Mouse (Mus musculus) hindbrain, embryonic 15.5 days (tissue): ENCODE data around the gene Nktr. TPM values are rescaled to one million over a fixed set of nuclear protein-coding genes. Genes with fewer than 3 reads are reported as not detected.
A peak's percentile ranks its signal among the peaks of the same experiment; 100 is the strongest.

Experiments used
- ATAC-seq: fragments of 200-750 bp; cut with Nextera tagmentation; 2 replicates; pipeline ENCODE4 v1.8.0; 2017; ENCODE audit warnings: low read depth, moderate number of reproducible peaks, moderate TSS enrichment; ENCODE audit not compliant: low FRiP score
- H3K27ac ChIP-seq: fragments of 300-500 bp; sonication (generic); replicated peaks from 2 replicates; pipeline ENCODE4 v1.5.1; 2015; ENCODE audit warnings: mild to moderate bottlenecking, inconsistent platforms
- H3K27me3 ChIP-seq: fragments of 300-500 bp; sonication (generic); 2 replicates; pipeline ENCODE4 v1.6.1; 2015; ENCODE audit warnings: control low read depth, inconsistent platforms
- H3K36me3 ChIP-seq: fragments of 300-500 bp; sonication (generic); 2 replicates; pipeline ENCODE4 v1.6.1; 2015; ENCODE audit warnings: control low read depth, inconsistent platforms
- H3K4me1 ChIP-seq: fragments of 300-500 bp; sonication (generic); replicated peaks from 2 replicates; pipeline ENCODE4 v1.6.1; 2015; ENCODE audit warnings: control low read depth, inconsistent platforms
- H3K4me2 ChIP-seq: fragments of 300-500 bp; sonication (generic); 2 replicates; pipeline ENCODE4 v1.6.1; 2015; ENCODE audit warnings: moderate library complexity, mild to moderate bottlenecking, inconsistent platforms
- H3K4me3 ChIP-seq: fragments of 300-500 bp; sonication (generic); 2 replicates; pipeline ENCODE4 v1.5.1; 2015; ENCODE audit warnings: mild to moderate bottlenecking, inconsistent platforms
- H3K9ac ChIP-seq: fragments of 300-500 bp; sonication (generic); 2 replicates; pipeline ENCODE4 v1.6.1; 2015; ENCODE audit warnings: inconsistent platforms
- H3K9me3 ChIP-seq: fragments of 300-500 bp; sonication (generic); 2 replicates; pipeline ENCODE4 v1.6.1; 2016; ENCODE audit warnings: control low read depth, inconsistent platforms
- WGBS: fragments of 180-500 bp; shearing (Covaris S2); methylation state at CpG from one replicate; pipeline ENCODE4 v1.1.7; 2015; 5-methylcytosine and 5-hydroxymethylcytosine counted together
- polyA plus RNA-seq: library from polyadenylated mRNA; unstranded; fragments of >200 nt; fragmentation: Nextera tagmentation; extraction: Ambion mirVana; gene quantifications from 2 replicates; pipeline ENCODE4 v1.2.1, GENCODE M21; 2015

Gene Nktr
- polyA plus RNA-seq, 1 experiment from 2014 or later, result 45.0 TPM

DNA sequence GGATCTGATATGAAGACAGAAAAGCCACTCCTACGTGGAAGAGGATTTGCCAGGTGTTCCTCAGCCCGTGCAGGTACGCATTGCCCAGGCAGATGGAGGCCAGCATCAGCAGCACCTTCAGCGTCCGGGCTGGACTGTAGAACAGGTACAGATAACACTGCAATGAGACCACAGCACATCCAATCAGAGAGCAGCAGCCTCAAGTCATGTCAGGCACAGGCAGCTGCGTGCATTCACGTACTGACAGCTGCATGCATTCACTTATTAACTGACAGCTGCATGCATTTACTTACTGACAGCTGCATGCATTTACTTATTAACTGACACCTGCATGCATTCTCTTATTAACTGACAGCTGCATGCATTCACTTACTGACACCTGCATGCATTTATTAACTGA lies 34.3 kb upstream of the Nktr start:
- 82% methylated on average over 7 of the region's 7 CpGs for WGBS
- Histone ChIP-seq H3K9me3 (no peaks in the 10 kb centered on the region), H3K27ac (no peak overlapping the region), H3K4me3 (no peak overlapping the region), H3K27me3 (no peaks in the 10 kb centered on the region), H3K9ac (no peak overlapping the region), H3K4me2 (no peak overlapping the region), H3K36me3 (peaks cover 47% of the 10 kb centered on the region), H3K4me1 (peaks cover 6% of the 10 kb centered on the region)
- no peak for ATAC-seq

DNA sequence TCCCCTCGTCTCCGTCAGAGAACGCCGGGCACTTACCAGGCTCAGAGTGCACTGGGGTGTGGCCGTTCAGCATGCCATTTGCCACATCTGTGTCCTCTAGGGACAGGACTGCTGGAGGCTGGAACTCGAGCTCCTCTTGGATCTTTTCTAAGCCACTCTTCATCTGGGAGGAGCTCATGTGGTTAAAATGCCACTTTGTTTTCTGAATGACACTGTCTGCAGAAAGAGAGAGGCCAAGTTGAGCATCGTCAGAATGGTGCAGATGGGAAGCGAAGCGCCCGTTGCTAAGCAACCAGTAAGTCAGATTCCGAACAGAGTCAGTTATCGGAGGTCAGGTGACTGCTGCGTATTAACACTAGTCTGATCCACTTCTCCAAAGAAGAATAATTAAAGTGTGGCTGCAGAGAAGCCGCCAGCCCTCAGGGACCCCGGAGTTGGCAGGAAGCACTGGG lies 28.7 kb upstream of the Nktr start:
- WGBS, result 14% methylated on average over 15 of the region's 15 CpGs
- H3K4me1 ChIP-seq, result peaks cover 22% of the 10 kb centered on the region
- peak overlapping the region; percentile 23 for H3K4me3 ChIP-seq
- ATAC-seq, result peak; percentile 92
- H3K27me3 ChIP-seq, result no peaks in the 10 kb centered on the region
- no peak overlapping the region for H3K9ac ChIP-seq
- no peaks in the 10 kb centered on the region for H3K9me3 ChIP-seq
- peaks cover 38% of the 10 kb centered on the region for H3K36me3 ChIP-seq
- peak overlapping the region; percentile 85 for H3K27ac ChIP-seq
- H3K4me2 ChIP-seq, result peak overlapping the region; percentile 47

DNA sequence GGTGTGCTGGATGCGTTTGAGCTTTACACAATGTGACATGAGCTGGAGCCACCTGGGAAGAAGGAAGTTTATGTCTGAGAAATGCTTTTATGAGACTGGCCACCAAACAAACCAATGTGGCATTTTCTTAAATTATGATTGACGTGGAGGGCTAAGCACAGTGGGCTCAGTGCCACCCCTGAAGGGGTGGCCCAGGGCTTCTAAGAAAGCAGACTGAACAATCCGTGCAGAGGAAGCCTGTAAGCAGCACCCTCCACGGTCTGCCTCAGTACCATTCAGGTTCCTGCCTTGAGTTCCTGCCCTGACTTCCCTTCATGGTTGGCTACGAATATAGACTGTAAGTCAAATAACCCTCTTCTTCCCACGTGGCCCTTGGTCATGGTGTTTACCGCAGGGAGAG lies 28.2 kb upstream of the Nktr start:
- Histone ChIP-seq H3K4me3 (no peak overlapping the region; the same call in 1 of the 2 replicates), H3K27ac (peak overlapping the region; percentile 85), H3K9ac (no peak overlapping the region), H3K4me2 (peak overlapping the region; percentile 47), H3K36me3 (peaks cover 39% of the 10 kb centered on the region), H3K9me3 (no peaks in the 10 kb centered on the region), H3K4me1 (peaks cover 22% of the 10 kb centered on the region), H3K27me3 (no peaks in the 10 kb centered on the region)
- ATAC-seq, result 0 out of 2 replicates have a peak, but pooled peaks have one; percentile 32
- WGBS, result 52% methylated on average over 7 of the region's 7 CpGs

DNA sequence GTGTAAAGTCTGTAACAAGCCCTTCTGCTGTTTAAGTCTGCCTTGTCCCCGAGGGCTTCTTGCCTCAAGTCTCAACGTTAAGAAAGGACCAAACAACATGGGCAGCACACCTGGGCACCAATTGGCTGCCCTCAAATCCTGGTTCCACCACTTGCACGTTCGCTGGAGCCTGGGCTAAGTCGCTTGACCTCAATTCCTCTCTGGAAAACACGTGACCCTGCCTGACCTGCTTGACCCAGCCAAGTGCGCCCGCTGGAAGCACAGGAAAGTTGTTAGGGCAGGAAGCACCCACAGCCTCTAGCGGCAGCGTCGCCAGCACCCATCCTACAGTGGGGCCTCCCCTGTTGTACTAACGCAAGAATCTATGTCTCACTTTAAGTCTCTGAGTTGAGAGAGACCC lies 24.2 kb upstream of the Nktr start:
- Histone ChIP-seq H3K36me3 (peaks cover 22% of the 10 kb centered on the region), H3K4me1 (peaks cover 17% of the 10 kb centered on the region), H3K9ac (no peak overlapping the region), H3K4me2 (no peak overlapping the region), H3K27ac (no peak overlapping the region), H3K9me3 (no peaks in the 10 kb centered on the region), H3K4me3 (no peak overlapping the region), H3K27me3 (no peaks in the 10 kb centered on the region)
- ATAC-seq, result no peak
- WGBS, result 86% methylated on average over 12 of the region's 12 CpGs

DNA sequence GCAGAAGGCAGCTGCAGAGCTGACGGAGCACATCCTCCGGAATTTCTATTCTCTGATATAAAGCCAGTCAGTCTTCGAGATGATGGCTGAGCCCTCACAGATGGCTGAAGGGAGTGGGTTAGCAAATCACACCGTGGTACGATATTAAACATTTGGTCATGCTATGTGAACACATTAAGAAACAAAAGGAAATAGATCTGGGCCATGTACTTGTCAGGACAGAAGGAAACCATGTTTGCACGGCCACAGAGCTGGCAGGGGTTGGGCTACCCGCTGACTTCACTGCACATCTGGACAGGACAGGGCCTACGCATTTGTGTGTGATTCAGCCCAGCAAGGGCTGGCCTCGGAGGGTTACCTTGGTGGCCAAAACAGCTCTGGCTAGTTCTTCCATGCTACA lies 22.3 kb upstream of the Nktr start:
- Histone ChIP-seq H3K36me3 (peaks cover 20% of the 10 kb centered on the region), H3K9me3 (no peaks in the 10 kb centered on the region), H3K4me2 (no peak overlapping the region), H3K27ac (no peak overlapping the region), H3K27me3 (no peaks in the 10 kb centered on the region), H3K9ac (no peak overlapping the region), H3K4me3 (no peak overlapping the region), H3K4me1 (no peaks in the 10 kb centered on the region)
- no peak for ATAC-seq
- 85% methylated on average over 9 of the region's 9 CpGs for WGBS

DNA sequence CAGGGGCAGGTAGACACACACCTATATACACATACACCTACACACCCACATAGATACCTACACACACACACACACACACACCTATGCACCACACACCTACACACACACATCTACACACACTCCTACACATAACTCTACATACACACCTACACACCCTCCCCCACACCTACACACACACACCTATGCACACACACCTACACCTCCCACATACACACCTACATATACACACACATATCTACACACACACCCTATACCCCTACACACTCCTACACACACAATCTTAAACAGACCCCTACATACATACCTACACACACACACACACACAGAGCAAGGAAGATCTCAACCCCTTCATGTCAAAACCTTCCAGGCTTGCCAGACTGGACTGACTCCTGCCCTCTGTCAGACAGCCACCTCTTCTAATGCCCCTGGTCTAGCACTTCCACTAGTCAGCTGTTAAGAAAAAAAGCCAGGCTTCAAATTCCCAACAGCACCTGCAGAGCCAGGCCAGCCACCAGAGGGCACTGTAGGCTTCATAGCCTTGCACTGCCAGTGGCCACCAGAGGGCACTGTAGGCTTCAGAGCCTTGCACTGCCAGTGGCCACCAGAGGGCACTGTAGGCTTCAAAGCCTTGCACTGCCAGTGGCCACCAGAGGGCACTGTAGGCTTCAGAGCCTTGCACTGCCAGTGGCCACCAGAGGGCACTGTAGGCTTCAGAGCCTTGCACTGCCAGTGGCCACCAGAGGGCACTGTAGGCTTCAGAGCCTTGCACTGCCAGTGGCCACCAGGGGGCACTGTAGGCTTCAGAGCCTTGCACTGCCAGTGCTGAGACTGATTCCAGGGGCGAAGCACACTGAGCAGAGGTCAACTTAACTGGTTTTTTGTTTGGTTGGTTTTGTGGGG lies 21.6 kb upstream of the Nktr start:
- no peak overlapping the region for H3K9ac ChIP-seq
- H3K4me1 ChIP-seq, result no peaks in the 10 kb centered on the region
- peaks cover 20% of the 10 kb centered on the region for H3K36me3 ChIP-seq
- H3K4me3 ChIP-seq, result no peak overlapping the region
- H3K27ac ChIP-seq, result no peak overlapping the region
- H3K27me3 ChIP-seq, result no peaks in the 10 kb centered on the region
- no peak overlapping the region for H3K4me2 ChIP-seq
- WGBS, result 96% methylated on average over 1 of the region's 1 CpGs
- no peaks in the 10 kb centered on the region for H3K9me3 ChIP-seq
- peak; percentile 55; the same call in 1 of the 2 replicates for ATAC-seq

DNA sequence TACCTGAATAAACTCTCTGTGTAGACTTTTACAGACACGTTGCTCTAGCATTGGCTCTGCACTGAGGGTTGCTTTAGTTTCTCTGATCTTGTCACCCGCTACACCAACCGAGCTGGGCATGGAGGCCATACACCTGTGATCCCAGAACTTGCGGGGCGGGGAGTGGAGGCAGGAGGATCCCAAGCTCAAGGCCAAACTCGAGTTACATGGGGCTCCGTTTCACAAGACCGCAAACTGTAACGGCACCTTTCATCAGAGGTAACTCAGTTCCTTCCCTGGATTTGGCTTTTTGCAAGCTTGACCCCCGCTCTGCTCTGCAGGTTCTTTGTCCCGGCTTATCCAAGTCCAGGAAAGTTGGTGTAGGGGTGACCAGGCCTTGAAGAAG lies 14.7 kb upstream of the Nktr start:
- Histone ChIP-seq H3K36me3 (peaks cover under 1% of the 10 kb centered on the region; the same call in 1 of the 2 replicates), H3K4me3 (peak overlapping the region; percentile 88), H3K27ac (peak overlapping the region; percentile 82), H3K4me1 (peaks cover 29% of the 10 kb centered on the region), H3K9me3 (no peaks in the 10 kb centered on the region), H3K4me2 (peak overlapping the region; percentile 95), H3K27me3 (no peaks in the 10 kb centered on the region), H3K9ac (peak overlapping the region; percentile 80)
- ATAC-seq, result no peak; the same call in 1 of the 2 replicates
- WGBS, result 36% methylated on average over 11 of the region's 11 CpGs

DNA sequence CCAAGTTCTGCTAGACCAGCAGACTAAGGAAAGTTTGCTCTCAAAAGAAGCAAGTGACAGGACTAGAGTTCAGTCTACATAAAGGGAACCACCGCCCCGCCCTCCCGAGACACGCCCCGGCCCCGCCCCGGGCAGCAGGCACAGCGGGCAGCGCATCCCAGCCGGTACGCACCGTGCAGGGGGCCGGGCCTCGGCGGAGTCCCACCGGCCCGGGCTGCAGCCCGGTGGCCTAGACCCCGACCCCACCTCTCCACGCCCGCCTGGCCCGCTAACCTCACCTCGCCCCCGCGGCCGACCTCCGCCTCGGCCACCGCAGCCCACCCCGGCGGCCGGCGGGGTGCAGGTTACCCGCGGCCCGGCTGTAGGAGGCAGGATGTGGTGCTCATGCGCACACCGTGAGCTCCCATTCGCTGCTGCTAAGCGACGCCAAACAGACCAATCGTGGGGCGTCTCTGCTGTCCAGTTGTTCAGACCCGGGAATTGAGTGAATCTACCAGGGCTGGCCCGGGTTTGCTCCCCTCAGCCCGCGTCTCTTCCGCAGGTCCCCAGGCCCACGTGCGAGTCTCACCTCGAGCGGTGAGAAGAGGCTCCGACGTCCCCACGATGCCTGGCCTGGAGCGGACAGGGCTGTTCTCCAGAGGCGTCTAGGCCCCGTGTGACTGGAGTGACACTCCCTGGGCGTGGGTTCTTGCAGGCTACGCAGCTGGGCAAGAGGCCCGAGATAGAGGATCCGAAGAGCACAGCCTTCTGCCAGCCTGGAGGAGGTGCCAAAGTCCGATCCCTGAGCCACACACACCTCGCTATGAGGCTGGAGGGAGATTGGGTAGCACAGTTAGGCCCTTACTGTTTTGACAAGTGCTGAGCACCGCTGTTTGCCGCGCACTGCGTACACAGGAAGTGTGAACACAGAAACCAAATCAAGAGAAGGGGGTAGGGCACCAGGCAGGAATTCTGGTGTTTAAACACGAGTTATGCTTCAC lies 14.0 kb upstream of the Nktr start, which contains the start of gene Sec22c:
Gene Sec22c (minus strand): TSS at position 845 of the 980 bp plus-strand sequence.
- Histone ChIP-seq H3K36me3 (no peaks in the 10 kb centered on the region), H3K4me1 (peaks cover 33% of the 10 kb centered on the region), H3K27ac (peak within 1 kb of the TSS; percentile 82), H3K27me3 (no peaks in the 10 kb centered on the region), H3K4me3 (peak within 1 kb of the TSS; percentile 88), H3K4me2 (peak within 1 kb of the TSS; percentile 95), H3K9me3 (no peaks in the 10 kb centered on the region), H3K9ac (peak within 1 kb of the TSS; percentile 80)
- ATAC-seq, result peak; percentile 95
- 1% methylated on average over 69 of the region's 69 CpGs for WGBS

DNA sequence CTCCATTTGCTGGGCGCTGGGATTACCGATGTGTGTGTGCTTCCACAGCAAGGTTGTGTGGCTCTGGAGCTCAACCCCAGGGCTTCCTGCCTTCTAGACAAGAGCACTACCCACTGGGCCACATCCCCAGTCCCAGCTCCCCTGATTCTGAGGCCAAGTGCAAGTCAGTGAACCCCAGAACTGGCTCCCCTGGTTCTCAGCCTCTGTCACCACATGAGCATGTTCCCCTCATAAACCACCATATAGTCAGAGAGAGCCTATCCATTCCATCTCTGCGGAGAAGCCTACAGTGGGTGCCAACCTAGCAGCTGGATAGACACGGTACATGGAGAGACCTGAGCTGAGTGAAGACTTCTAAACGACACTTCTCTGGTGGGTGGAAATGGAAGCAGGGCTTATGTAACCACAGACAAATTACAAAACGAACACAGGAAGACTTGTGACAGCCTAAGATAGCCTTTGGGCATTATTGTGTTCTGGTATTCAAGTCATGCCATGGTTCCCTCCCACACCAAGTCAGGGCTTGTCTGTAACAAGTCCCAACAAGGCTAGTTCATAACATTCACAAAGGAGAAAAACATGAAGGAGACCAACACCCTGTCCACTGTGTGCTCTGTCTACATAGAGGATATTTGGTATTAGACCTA lies 12.8 kb upstream of the Nktr start:
- Histone ChIP-seq H3K4me3 (no peak overlapping the region), H3K27me3 (no peaks in the 10 kb centered on the region), H3K9me3 (no peaks in the 10 kb centered on the region), H3K27ac (no peak overlapping the region), H3K4me2 (peak overlapping the region; percentile 95; the same call in 1 of the 2 replicates), H3K9ac (no peak overlapping the region), H3K36me3 (no peaks in the 10 kb centered on the region), H3K4me1 (peaks cover 38% of the 10 kb centered on the region)
- 80% methylated on average over 6 of the region's 6 CpGs for WGBS
- ATAC-seq, result no peak

DNA sequence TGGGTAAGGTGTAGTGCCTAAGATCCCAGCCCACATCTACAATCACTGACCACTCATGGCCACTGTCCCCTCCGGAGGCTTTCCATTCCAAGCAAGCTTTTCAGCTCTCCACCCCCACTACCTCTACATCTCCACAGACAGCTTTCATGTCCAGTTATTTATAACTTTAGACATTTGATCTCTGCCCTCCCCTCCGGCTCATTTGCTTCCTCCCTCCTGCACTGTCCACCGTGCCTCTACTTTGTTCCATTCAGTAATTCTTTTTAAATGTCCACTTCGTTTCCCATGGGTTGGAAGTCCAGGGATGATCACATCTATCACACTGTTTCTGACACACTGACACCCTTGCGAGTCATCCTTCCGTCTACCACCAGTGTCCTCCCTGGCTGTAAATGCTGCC lies 11.2 kb upstream of the Nktr start:
- WGBS, result 60% methylated on average over 6 of the region's 6 CpGs
- no peak for ATAC-seq
- Histone ChIP-seq H3K27ac (no peak overlapping the region), H3K9ac (no peak overlapping the region), H3K27me3 (no peaks in the 10 kb centered on the region), H3K4me2 (no peak overlapping the region), H3K4me1 (peaks cover 49% of the 10 kb centered on the region), H3K4me3 (no peak overlapping the region), H3K36me3 (peaks cover 5% of the 10 kb centered on the region), H3K9me3 (no peaks in the 10 kb centered on the region)
